Mouse (Mus musculus) hindbrain, embryonic 11.5 days (tissue): ENCODE results near the gene Il17rb. TPM values are rescaled to one million over a fixed set of nuclear protein-coding genes. Genes with fewer than 3 reads are reported as not detected.

Experiments used
- ATAC-seq: fragments of 200-750 bp; cut with Nextera tagmentation; 2 replicates; pipeline ENCODE4 v1.8.0; 2017; ENCODE audit warnings: mild to moderate bottlenecking, moderate TSS enrichment, moderate library complexity; ENCODE audit not compliant: low FRiP score
- DNase-seq: peaks from one replicate; pipeline ENCODE4 v3.0.0-alpha.2; 2015; ENCODE audit warnings: low spot score
- H3K27ac ChIP-seq: fragments of 300-500 bp; sonication (generic); 2 replicates; pipeline ENCODE4 v1.5.1; 2014; ENCODE audit warnings: mild to moderate bottlenecking, low read depth, low read length
- H3K27me3 ChIP-seq: fragments of 300-500 bp; sonication (generic); 2 replicates; pipeline ENCODE4 v1.6.1; 2014; ENCODE audit warnings: mild to moderate bottlenecking, low read length, moderate library complexity, mixed read lengths; ENCODE audit not compliant: control insufficient read depth, insufficient read depth
- H3K36me3 ChIP-seq: fragments of 300-500 bp; sonication (generic); 2 replicates; pipeline ENCODE4 v1.6.1; 2014; ENCODE audit warnings: mild to moderate bottlenecking, low read length, moderate library complexity, mixed read lengths; ENCODE audit not compliant: control insufficient read depth, insufficient read depth
- H3K4me1 ChIP-seq: fragments of 300-500 bp; sonication (generic); replicated peaks from 2 replicates; pipeline ENCODE4 v1.6.1; 2014; ENCODE audit warnings: low read length, mixed read lengths; ENCODE audit not compliant: control insufficient read depth, insufficient read depth
- H3K4me2 ChIP-seq: fragments of 300-500 bp; sonication (generic); replicated peaks from 2 replicates; pipeline ENCODE4 v1.6.1; 2014; ENCODE audit warnings: mild to moderate bottlenecking, low read depth, low read length
- H3K4me3 ChIP-seq: fragments of 300-500 bp; sonication (generic); 2 replicates; pipeline ENCODE4 v1.5.1; 2014; ENCODE audit warnings: low read depth, low read length
- H3K9ac ChIP-seq: fragments of 300-500 bp; sonication (generic); 2 replicates; pipeline ENCODE4 v1.6.1; 2014; ENCODE audit warnings: low read depth, low read length
- H3K9me3 ChIP-seq: fragments of 300-500 bp; sonication (generic); 2 replicates; pipeline ENCODE4 v1.6.1; 2016; ENCODE audit warnings: low read length; ENCODE audit not compliant: control insufficient read depth
- WGBS: fragments of 180-500 bp; shearing (Covaris S2); extraction: QIAGEN DNeasy Blood & Tissue Kit; methylation state at CpG from one replicate; pipeline ENCODE4 v1.1.7; 2014; 5-methylcytosine and 5-hydroxymethylcytosine counted together
- polyA plus RNA-seq: library from polyadenylated mRNA; unstranded; fragments of >200 nt; fragmentation: Nextera tagmentation; extraction: Ambion mirVana; gene quantifications from 2 replicates; pipeline ENCODE4 v1.2.1, GENCODE M21; 2014

Gene Il17rb
- polyA plus RNA-seq, 1 experiment from 2014 or later: 0.97 TPM

DNA sequence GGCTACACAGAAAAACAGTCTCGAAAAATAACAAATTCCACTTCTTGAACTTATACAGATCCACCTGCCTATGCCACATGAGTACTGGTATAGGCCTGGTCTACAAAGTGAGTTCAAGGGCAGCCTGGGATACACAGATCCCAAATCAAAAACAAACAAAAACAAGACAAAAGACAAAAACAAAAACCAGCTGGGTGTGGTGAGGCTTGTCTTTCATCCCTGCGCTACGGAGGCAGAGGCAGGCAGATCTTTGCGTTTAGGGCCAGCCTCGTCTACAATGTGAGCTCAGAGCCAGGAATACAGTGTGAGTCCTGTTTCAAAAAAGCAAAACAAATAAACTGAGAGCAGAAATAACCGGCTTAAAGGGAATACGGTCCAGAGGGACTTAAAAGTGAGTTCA lies 41.1 kb downstream of the Il17rb start:
- Histone ChIP-seq H3K27ac (0 out of 2 replicates have a peak overlapping the region, but pooled peaks have one; percentile 20), H3K9me3 (no peaks in the 10 kb centered on the region), H3K4me3 (peak overlapping the region; percentile 93), H3K27me3 (no peaks in the 10 kb centered on the region), H3K36me3 (0 out of 2 replicates have a peak, but pooled peaks cover 1% of the 10 kb centered on the region), H3K4me1 (peaks cover 6% of the 10 kb centered on the region; the same call in 1 of the 2 replicates), H3K4me2 (peak overlapping the region; percentile 50), H3K9ac (peak overlapping the region; percentile 50)
- DNase-seq: no peak
- 66% methylated on average over 7 of the region's 7 CpGs for WGBS
- ATAC-seq: no peak

- no peak for DNase-seq
- Histone ChIP-seq H3K4me1 (no peaks in the 10 kb centered on the region), H3K9ac (no peak overlapping the region), H3K9me3 (no peaks in the 10 kb centered on the region), H3K4me2 (no peak overlapping the region), H3K4me3 (no peak overlapping the region), H3K27ac (no peak overlapping the region), H3K36me3 (no peaks in the 10 kb centered on the region), H3K27me3 (no peaks in the 10 kb centered on the region)
- ATAC-seq: no peak
These were observed 51.3 kb downstream of the Il17rb start for GRCm38 (mm10) chr14:29957393-29957792.

DNA sequence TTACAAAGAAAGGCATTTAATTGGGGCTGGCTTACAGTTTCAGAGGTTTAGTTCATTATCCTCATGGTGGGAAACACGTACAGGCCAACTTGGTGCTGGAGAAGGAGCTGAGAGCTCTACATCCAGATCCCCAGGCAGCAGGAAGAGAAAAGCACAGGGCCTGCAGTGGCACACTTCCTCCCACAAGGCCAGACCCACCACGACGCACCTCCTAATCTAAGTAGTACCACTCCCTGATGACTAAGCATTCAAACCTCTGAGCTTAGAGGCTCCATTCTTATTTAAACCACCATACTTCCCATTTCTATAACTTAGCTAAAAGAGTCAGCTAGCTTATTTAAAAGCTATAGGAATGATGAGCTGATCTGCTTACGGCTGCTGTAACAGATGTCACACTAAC lies 57.9 kb downstream of the Il17rb start:
- no peak overlapping the region for H3K27ac ChIP-seq

DNA sequence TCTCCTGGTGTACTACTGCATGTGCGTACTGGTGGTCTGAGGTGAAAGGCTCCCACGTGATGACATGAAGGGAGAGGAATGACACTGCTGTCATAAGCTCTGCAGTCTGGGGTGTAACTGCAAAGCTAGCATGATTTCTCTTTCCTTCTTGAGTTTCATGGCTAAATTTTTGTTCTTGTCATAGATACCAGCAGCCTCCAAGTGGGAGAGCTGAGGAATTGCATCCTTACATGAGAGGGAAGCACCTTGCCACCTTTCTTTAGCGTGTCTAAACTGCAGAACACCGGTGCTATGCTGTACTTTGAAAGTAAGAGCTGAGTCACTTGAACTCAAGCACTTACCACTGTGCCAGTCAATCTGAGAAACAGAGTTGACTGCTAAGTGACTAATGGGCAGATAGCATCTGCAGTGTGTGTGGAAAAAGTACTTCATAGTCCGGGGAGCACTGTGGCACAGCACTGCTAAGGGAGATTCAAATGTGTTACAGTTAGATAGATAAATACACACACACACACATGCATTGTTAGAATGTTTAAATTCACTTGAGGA lies 61.9 kb downstream of the Il17rb start:
- H3K27me3 ChIP-seq: no peaks in the 10 kb centered on the region
- no peak overlapping the region for H3K9ac ChIP-seq
- no peak overlapping the region for H3K27ac ChIP-seq
- DNase-seq: no peak
- no peak overlapping the region for H3K4me3 ChIP-seq
- H3K4me1 ChIP-seq: no peaks in the 10 kb centered on the region
- H3K4me2 ChIP-seq: no peak overlapping the region
- H3K36me3 ChIP-seq: no peaks in the 10 kb centered on the region
- WGBS: 80% methylated on average over 5 of the region's 5 CpGs
- H3K9me3 ChIP-seq: no peaks in the 10 kb centered on the region
- no peak for ATAC-seq

More for the DNA sequence above, 57.9 kb downstream of the Il17rb start:
- Histone ChIP-seq H3K9me3 (no peaks in the 10 kb centered on the region), H3K36me3 (no peaks in the 10 kb centered on the region), H3K4me3 (no peak overlapping the region), H3K4me1 (no peaks in the 10 kb centered on the region), H3K27me3 (no peaks in the 10 kb centered on the region), H3K9ac (no peak overlapping the region), H3K4me2 (no peak overlapping the region)
- DNase-seq: no peak
- ATAC-seq: no peak
- WGBS: 84% methylated on average over 4 of the region's 4 CpGs

Other genes with a start within 250 kb of the Il17rb start
- gene Selenok, start 40.6 kb downstream of the Il17rb start, polyA plus RNA-seq: 314 and 327 TPM in 2 replicates
- gene Actr8, start 30.6 kb downstream of the Il17rb start, polyA plus RNA-seq: 81.8 and 82.3 TPM in 2 replicates
- 0.04 TPM in 1 of 2 replicates, not detected in the other for gene Chdh, start 127 bp upstream of the Il17rb start, polyA plus RNA-seq